Mouse (Mus musculus): Measurements from ENCODE around the gene Dram1. TPM values are rescaled to one million over a fixed set of nuclear protein-coding genes. Genes with fewer than 3 reads are reported as not detected.
A peak's percentile ranks its signal among the peaks of the same experiment; 100 is the strongest.
"Not testable (repeated sequence)": the region's sequence is repeated elsewhere in the genome, so short reads cannot be mapped to it uniquely, and the experiment has no call there.

Gene Dram1
- polyA plus RNA-seq, 1 experiment from 2014 or later = 0.49 TPM

DNA sequence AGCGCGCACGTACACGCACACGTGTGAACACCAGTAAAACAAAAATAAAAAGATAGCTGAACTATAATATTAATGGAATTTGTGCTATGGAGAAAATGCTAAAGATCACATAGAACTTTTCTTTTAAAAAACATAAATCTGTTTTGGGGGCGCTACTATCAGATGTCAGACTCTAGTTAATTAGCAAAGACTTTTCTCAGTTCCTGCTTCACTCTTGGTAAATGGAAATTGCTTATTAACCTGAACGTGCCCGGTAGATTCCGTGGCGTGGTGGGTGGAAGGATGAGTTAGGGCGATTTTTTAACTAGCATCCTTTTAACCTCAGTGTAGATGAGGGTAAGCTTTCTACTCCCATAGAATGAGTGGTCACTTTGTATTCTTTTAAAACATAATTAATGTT is 6.4 kb upstream of the Dram1 start:
- WGBS = 88% methylated on average over 11 of the region's 11 CpGs
- no peak overlapping the region for H3K4me2 ChIP-seq

GRCm38 (mm10) chr10:88384081-88384480 is 5.2 kb upstream of the Dram1 start:
- Histone ChIP-seq H3K4me3 (replicated peaks) (no peak overlapping the region), H3K27ac (no peak overlapping the region), H3K4me1 (replicated peaks) (peaks cover 26% of the 10 kb centered on the region), H3K4me2 (no peak overlapping the region), H3K9ac (replicated peaks) (no peak overlapping the region), H3K36me3 (no peaks in the 10 kb centered on the region), H3K9me3 (no peaks in the 10 kb centered on the region), H3K27me3 (no peaks in the 10 kb centered on the region)
- ATAC-seq (ENCODE audit: insufficient number of reproducible peaks, insufficient read depth, low FRiP score, low TSS enrichment, low read depth) = no peak
- 52% methylated on average over 5 of the region's 5 CpGs for WGBS

More for the DNA sequence above, 6.4 kb upstream of the Dram1 start:
- no peaks in the 10 kb centered on the region for H3K36me3 ChIP-seq
- no peak for ATAC-seq (ENCODE audit: insufficient number of reproducible peaks, insufficient read depth, low FRiP score, low TSS enrichment, low read depth)
- no peak overlapping the region for H3K9ac ChIP-seq (replicated peaks)
- H3K27ac ChIP-seq = no peak overlapping the region
- no peak overlapping the region for H3K4me3 ChIP-seq (replicated peaks)
- H3K4me1 ChIP-seq (replicated peaks) = peaks cover 30% of the 10 kb centered on the region
- H3K9me3 ChIP-seq = no peaks in the 10 kb centered on the region
- no peaks in the 10 kb centered on the region for H3K27me3 ChIP-seq

GRCm38 (mm10) chr10:88383479-88383878 is 4.6 kb upstream of the Dram1 start:
- WGBS = 72% methylated on average over 4 of the region's 4 CpGs
- H3K36me3 ChIP-seq = no peaks in the 10 kb centered on the region
- no peak for ATAC-seq (ENCODE audit: insufficient number of reproducible peaks, insufficient read depth, low FRiP score, low TSS enrichment, low read depth)
- H3K4me2 ChIP-seq = no peak overlapping the region
- no peaks in the 10 kb centered on the region for H3K27me3 ChIP-seq
- H3K9me3 ChIP-seq = no peaks in the 10 kb centered on the region
- H3K4me3 ChIP-seq (replicated peaks) = no peak overlapping the region
- H3K4me1 ChIP-seq (replicated peaks) = peaks cover 26% of the 10 kb centered on the region
- H3K9ac ChIP-seq (replicated peaks) = no peak overlapping the region
- no peak overlapping the region for H3K27ac ChIP-seq

GRCm38 (mm10) chr10:88382009-88382408 is 3.1 kb upstream of the Dram1 start:
- H3K9me3 ChIP-seq = no peaks in the 10 kb centered on the region
- peaks cover 26% of the 10 kb centered on the region for H3K4me1 ChIP-seq (replicated peaks)
- no peak overlapping the region for H3K4me3 ChIP-seq (replicated peaks)
- WGBS = 41% methylated on average over 6 of the region's 6 CpGs
- H3K27me3 ChIP-seq = no peaks in the 10 kb centered on the region
- no peak for ATAC-seq (ENCODE audit: insufficient number of reproducible peaks, insufficient read depth, low FRiP score, low TSS enrichment, low read depth)
- no peak overlapping the region for H3K27ac ChIP-seq
- no peak overlapping the region for H3K4me2 ChIP-seq
- no peaks in the 10 kb centered on the region for H3K36me3 ChIP-seq
- H3K9ac ChIP-seq (replicated peaks) = no peak overlapping the region

- peaks cover 26% of the 10 kb centered on the region for H3K4me1 ChIP-seq (replicated peaks)
- H3K27ac ChIP-seq = no peak overlapping the region
- H3K9me3 ChIP-seq = no peaks in the 10 kb centered on the region
- 0 out of 2 replicates have a peak overlapping the region, but pooled peaks have one; percentile 9 for H3K4me2 ChIP-seq
- no peak overlapping the region for H3K9ac ChIP-seq (replicated peaks)
- no peak overlapping the region for H3K4me3 ChIP-seq (replicated peaks)
- no peaks in the 10 kb centered on the region for H3K27me3 ChIP-seq
- H3K36me3 ChIP-seq = no peaks in the 10 kb centered on the region
- WGBS = 68% methylated on average over 4 of the region's 4 CpGs
- no peak for ATAC-seq (ENCODE audit: insufficient number of reproducible peaks, insufficient read depth, low FRiP score, low TSS enrichment, low read depth)
Observed at GRCm38 (mm10) chr10:88381286-88381685, 2.4 kb upstream of the Dram1 start.

GRCm38 (mm10) chr10:88380430-88381060 is 1.7 kb upstream of the Dram1 start:
- H3K9me3 ChIP-seq = no peaks in the 10 kb centered on the region
- no peak for ATAC-seq (ENCODE audit: insufficient number of reproducible peaks, insufficient read depth, low FRiP score, low TSS enrichment, low read depth)
- H3K4me3 ChIP-seq (replicated peaks) = peak overlapping the region; percentile 81
- WGBS = 38% methylated on average over 14 of the region's 14 CpGs
- H3K4me2 ChIP-seq = peak overlapping the region; percentile 92
- H3K36me3 ChIP-seq = no peaks in the 10 kb centered on the region
- H3K27me3 ChIP-seq = no peaks in the 10 kb centered on the region
- peaks cover 26% of the 10 kb centered on the region for H3K4me1 ChIP-seq (replicated peaks)
- H3K27ac ChIP-seq = no peak overlapping the region
- peak overlapping the region; percentile 82; the same call in 1 of the 2 replicates for H3K9ac ChIP-seq (replicated peaks)

- Histone ChIP-seq H3K4me1 (replicated peaks) (peaks cover 26% of the 10 kb centered on the region), H3K4me2 (peak overlapping the region; percentile 92), H3K27me3 (no peaks in the 10 kb centered on the region), H3K9me3 (no peaks in the 10 kb centered on the region), H3K27ac (no peak overlapping the region), H3K36me3 (no peaks in the 10 kb centered on the region), H3K4me3 (replicated peaks) (peak overlapping the region; percentile 81), H3K9ac (replicated peaks) (peak overlapping the region; percentile 82)
- ATAC-seq (ENCODE audit: insufficient number of reproducible peaks, insufficient read depth, low FRiP score, low TSS enrichment, low read depth) = no peak; the same call in 1 of the 2 replicates
- WGBS = under 1% methylated on average over 11 of the region's 11 CpGs
Observed at GRCm38 (mm10) chr10:88380002-88380401, 1.1 kb upstream of the Dram1 start.

- 91% methylated on average over 4 of the region's 4 CpGs for WGBS
Observed at GRCm38 (mm10) chr10:88377666-88378065, 1.2 kb downstream of the Dram1 start.

GRCm38 (mm10) chr10:88376770-88377169 is 2.1 kb downstream of the Dram1 start:
- Histone ChIP-seq H3K9ac (replicated peaks) (no peak overlapping the region), H3K27me3 (no peaks in the 10 kb centered on the region), H3K36me3 (no peaks in the 10 kb centered on the region), H3K27ac (no peak overlapping the region), H3K9me3 (no peaks in the 10 kb centered on the region), H3K4me3 (replicated peaks) (no peak overlapping the region), H3K4me1 (replicated peaks) (peaks cover 21% of the 10 kb centered on the region), H3K4me2 (no peak overlapping the region)
- WGBS = 9% methylated on average over 11 of the region's 11 CpGs
- no peak for ATAC-seq (ENCODE audit: insufficient number of reproducible peaks, insufficient read depth, low FRiP score, low TSS enrichment, low read depth)

More at GRCm38 (mm10) chr10:88377666-88378065, 1.2 kb downstream of the Dram1 start:
- Histone ChIP-seq H3K4me3 (replicated peaks) (no peak overlapping the region), H3K4me1 (replicated peaks) (peaks cover 23% of the 10 kb centered on the region), H3K27ac (no peak overlapping the region), H3K36me3 (no peaks in the 10 kb centered on the region), H3K9me3 (no peaks in the 10 kb centered on the region), H3K27me3 (no peaks in the 10 kb centered on the region), H3K4me2 (no peak overlapping the region), H3K9ac (replicated peaks) (no peak overlapping the region)
- no peak for ATAC-seq (ENCODE audit: insufficient number of reproducible peaks, insufficient read depth, low FRiP score, low TSS enrichment, low read depth)

DNA sequence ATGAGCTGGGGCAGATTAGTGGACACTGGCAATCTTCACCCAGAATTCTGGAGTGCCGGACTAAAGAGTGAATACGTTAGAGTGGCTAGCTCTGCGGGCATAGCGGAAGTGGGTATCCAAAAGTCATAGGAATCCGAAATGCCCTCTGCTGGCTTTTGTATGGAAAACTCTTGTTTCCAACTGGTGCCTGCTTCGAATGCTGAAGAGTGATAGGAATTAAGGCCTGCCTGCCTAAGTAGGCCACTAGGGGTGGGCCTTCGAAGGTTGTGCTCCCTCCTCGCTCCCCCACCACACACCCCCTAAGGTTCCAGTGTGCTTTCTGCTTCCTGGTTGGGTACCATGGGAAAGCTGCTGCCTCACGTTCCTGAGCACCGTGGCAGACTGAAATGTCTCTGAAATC is 3.9 kb downstream of the Dram1 start:
- Histone ChIP-seq H3K27me3 (no peaks in the 10 kb centered on the region), H3K27ac (no peak overlapping the region), H3K4me1 (replicated peaks) (peaks cover 3% of the 10 kb centered on the region), H3K4me2 (no peak overlapping the region), H3K9me3 (no peaks in the 10 kb centered on the region), H3K9ac (replicated peaks) (no peak overlapping the region), H3K4me3 (replicated peaks) (no peak overlapping the region), H3K36me3 (no peaks in the 10 kb centered on the region)
- WGBS = 32% methylated on average over 10 of the region's 10 CpGs
- ATAC-seq (ENCODE audit: insufficient number of reproducible peaks, insufficient read depth, low FRiP score, low TSS enrichment, low read depth) = no peak

DNA sequence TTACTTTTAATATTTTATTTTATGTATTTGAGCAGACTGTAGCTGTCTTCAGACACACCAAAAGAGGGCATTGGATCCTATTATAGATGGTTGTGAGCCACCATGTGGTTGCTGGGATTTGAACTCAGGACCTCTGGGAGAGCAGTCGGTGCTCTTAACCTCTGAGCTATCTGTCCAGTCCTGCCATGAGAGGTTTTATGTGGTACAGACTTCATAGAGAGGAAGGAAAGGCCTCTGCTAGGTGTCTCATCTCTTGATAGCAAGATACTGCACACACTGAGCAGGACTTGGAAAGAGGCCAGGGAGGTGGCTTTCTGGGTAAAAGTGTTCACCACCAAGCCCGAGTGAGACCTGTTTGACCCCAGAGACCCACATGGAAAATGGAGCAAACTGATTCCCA is 5.9 kb downstream of the Dram1 start:
- H3K36me3 ChIP-seq = not testable (repeated sequence)
- WGBS = 80% methylated on average over 2 of the region's 2 CpGs

DNA sequence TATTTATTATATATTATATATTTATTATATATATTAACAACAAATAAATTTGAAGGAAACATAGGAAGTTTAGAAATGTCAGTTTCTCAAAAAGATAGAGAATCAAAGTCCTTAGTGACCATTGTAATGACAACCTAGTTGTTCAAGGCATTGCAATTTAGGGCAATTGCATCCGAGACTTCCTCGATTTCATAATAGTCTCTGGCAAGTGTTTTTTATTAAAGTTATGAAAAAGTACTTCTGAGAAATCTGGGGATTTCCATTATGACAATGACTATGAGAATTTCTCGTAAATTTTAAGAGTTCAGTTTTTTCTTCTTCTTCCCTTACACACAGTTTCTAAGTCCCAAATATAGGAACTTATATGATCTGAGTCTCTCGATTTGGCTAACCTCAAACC is 6.4 kb downstream of the Dram1 start:
- no peak for ATAC-seq (ENCODE audit: insufficient number of reproducible peaks, insufficient read depth, low FRiP score, low TSS enrichment, low read depth)
- Histone ChIP-seq H3K4me3 (replicated peaks) (no peak overlapping the region), H3K36me3 (no peaks in the 10 kb centered on the region), H3K9ac (replicated peaks) (no peak overlapping the region), H3K27me3 (no peaks in the 10 kb centered on the region), H3K9me3 (no peaks in the 10 kb centered on the region), H3K27ac (no peak overlapping the region), H3K4me1 (replicated peaks) (no peaks in the 10 kb centered on the region), H3K4me2 (no peak overlapping the region)
- 91% methylated on average over 4 of the region's 4 CpGs for WGBS

More for the DNA sequence above, 5.9 kb downstream of the Dram1 start:
- not testable (repeated sequence) for H3K9me3 ChIP-seq; H3K9ac ChIP-seq (replicated peaks); H3K4me1 ChIP-seq (replicated peaks); H3K27me3 ChIP-seq; ATAC-seq (ENCODE audit: insufficient number of reproducible peaks, insufficient read depth, low FRiP score, low TSS enrichment, low read depth); H3K27ac ChIP-seq; H3K4me3 ChIP-seq (replicated peaks); H3K4me2 ChIP-seq

Data from limb, embryonic 12.5 days (tissue).